Mouse (Mus musculus) stomach, postnatal 0 days (tissue): ENCODE data around the gene Gas7. TPM values are rescaled to one million over a fixed set of nuclear protein-coding genes. Genes with fewer than 3 reads are reported as not detected.

Experiments
- ATAC-seq: fragments of 200-750 bp; cut with Nextera tagmentation; 2 replicates; pipeline ENCODE4 v1.8.0; 2017; ENCODE audit not compliant: low FRiP score, low TSS enrichment
- DNase-seq: peaks from one replicate; pipeline ENCODE4 v3.0.0-alpha.2; 2016; ENCODE audit warnings: low spot score
- H3K27ac ChIP-seq: fragments of 300-500 bp; sonication (generic); replicated peaks from 2 replicates; pipeline ENCODE4 v1.5.1; 2014; ENCODE audit warnings: mild to moderate bottlenecking, control low read depth
- H3K27me3 ChIP-seq: fragments of 300-500 bp; sonication (generic); 2 replicates; pipeline ENCODE4 v1.6.1; 2014; ENCODE audit warnings: low read length; ENCODE audit not compliant: control insufficient read depth, insufficient read depth
- H3K36me3 ChIP-seq: fragments of 300-500 bp; sonication (generic); 2 replicates; pipeline ENCODE4 v1.6.1; 2014; ENCODE audit warnings: low read length, mixed read lengths; ENCODE audit not compliant: control insufficient read depth, insufficient read depth
- H3K4me1 ChIP-seq: fragments of 300-500 bp; sonication (generic); replicated peaks from 2 replicates; pipeline ENCODE4 v1.6.1; 2014; ENCODE audit warnings: antibody characterized with exemption; ENCODE audit not compliant: control insufficient read depth, insufficient read depth
- H3K4me2 ChIP-seq: fragments of 300-500 bp; sonication (generic); replicated peaks from 2 replicates; pipeline ENCODE4 v1.6.1; 2014; ENCODE audit warnings: low read depth, mild to moderate bottlenecking, control low read depth, moderate library complexity
- H3K4me3 ChIP-seq: fragments of 300-500 bp; sonication (generic); 2 replicates; pipeline ENCODE4 v1.5.1; 2014; ENCODE audit warnings: low read depth, low read length, control low read depth
- H3K9ac ChIP-seq: fragments of 300-500 bp; sonication (generic); 2 replicates; pipeline ENCODE4 v1.6.1; 2014; ENCODE audit warnings: mild to moderate bottlenecking, low read length, control low read depth, mixed read lengths
- H3K9me3 ChIP-seq: fragments of 300-500 bp; sonication (generic); 2 replicates; pipeline ENCODE4 v1.6.1; 2016; ENCODE audit warnings: low read length; ENCODE audit not compliant: control insufficient read depth
- CTCF ChIP-seq: IDR thresholded peaks from 2 replicates; pipeline ENCODE4 v1.5.1; 2016; ENCODE audit warnings: antibody characterized with exemption, low read depth, mild to moderate bottlenecking, moderate library complexity
- EP300 ChIP-seq: optimal IDR thresholded peaks from 2 replicates; pipeline ENCODE3; 2016; ENCODE audit warnings: antibody characterized with exemption
- WGBS: fragments of 180-500 bp; shearing (Covaris S2); extraction: QIAGEN DNeasy Blood & Tissue Kit; methylation state at CpG from one replicate; pipeline ENCODE4 v1.1.7; 2014; 5-methylcytosine and 5-hydroxymethylcytosine counted together
- polyA plus RNA-seq: library from polyadenylated mRNA; unstranded; fragments of >200 nt; fragmentation: Nextera tagmentation; extraction: Ambion mirVana; gene quantifications from 2 replicates; pipeline ENCODE4 v1.2.1, GENCODE M21; 2015

Gas7 gene
- polyA plus RNA-seq, 1 experiment from 2014 or later = 18.3 TPM

DNA sequence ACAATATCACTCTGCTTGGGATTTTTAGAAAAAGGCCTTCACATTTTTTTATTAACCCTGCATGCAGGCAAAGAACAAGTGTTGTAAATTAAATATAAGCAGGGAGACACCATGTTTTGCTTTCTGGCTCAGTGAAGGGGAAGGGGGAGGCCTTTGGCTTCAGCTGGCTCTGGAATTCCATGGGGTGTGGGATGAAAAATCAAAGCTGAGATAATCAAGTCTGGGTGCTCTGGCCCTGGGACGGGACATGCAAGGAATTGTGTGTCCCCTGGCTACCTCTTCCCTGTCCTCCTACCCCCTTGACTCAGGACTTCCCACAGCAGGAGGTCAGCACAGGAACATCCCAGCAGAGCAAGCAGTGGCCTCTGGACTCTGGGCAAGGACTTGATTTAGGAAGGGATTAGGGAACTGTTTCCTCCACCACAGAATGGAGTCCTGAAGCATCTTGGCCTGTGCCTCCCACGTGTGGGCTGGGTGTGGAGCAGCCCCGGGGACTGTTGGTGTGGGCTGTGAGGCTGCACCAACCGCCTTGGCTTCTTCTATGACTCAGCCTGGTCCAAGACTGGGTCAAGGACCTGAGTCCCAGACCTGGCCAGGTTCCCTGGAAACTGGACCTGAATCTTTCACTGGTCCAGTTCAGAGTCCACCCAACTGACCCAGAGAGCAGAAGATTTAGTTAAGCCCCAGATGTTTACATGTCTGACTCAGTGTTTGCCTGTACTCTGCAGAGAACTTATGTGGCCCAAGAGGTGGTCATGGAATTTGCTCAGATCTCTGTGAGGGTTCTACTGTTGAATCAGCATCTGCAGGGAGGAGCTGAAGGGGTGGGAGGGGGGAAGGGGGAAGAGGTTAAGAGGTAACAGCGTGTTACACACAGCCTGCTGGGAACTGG lies 60.0 kb downstream of the Gas7 start:
- TF ChIP-seq EP300 (no peak), CTCF (no peak)
- DNase-seq (peak; percentile 72), ATAC-seq (peak; percentile 91)
- Histone ChIP-seq H3K4me2 (no peak overlapping the region), H3K27me3 (no peaks in the 10 kb centered on the region), H3K4me3 (no peak overlapping the region), H3K27ac (peak overlapping the region; percentile 76), H3K9me3 (no peaks in the 10 kb centered on the region), H3K4me1 (peaks cover 6% of the 10 kb centered on the region; the same call in 1 of the 2 replicates), H3K36me3 (no peaks in the 10 kb centered on the region), H3K9ac (no peak overlapping the region)
- 10% methylated on average over 5 of the region's 5 CpGs for WGBS

GRCm38 (mm10) chr11:67515912-67516305 lies 60.7 kb downstream of the Gas7 start:
- TF ChIP-seq CTCF (no peak), EP300 (no peak)
- 41% methylated on average over 3 of the region's 3 CpGs for WGBS
- peak overlapping the region; percentile 76; the same call in 1 of the 2 replicates for H3K27ac ChIP-seq

GRCm38 (mm10) chr11:67517748-67518147 lies 62.5 kb downstream of the Gas7 start:
- WGBS = 60% methylated on average over 2 of the region's 2 CpGs
- no peaks in the 10 kb centered on the region for H3K27me3 ChIP-seq
- no peak overlapping the region for H3K4me2 ChIP-seq
- no peaks in the 10 kb centered on the region for H3K36me3 ChIP-seq
- peak; percentile 60 for TF ChIP-seq CTCF
- TF ChIP-seq EP300 = no peak
- no peak overlapping the region for H3K9ac ChIP-seq
- H3K4me3 ChIP-seq = no peak overlapping the region
- no peak for ATAC-seq
- no peaks in the 10 kb centered on the region for H3K9me3 ChIP-seq
- peaks cover 6% of the 10 kb centered on the region; the same call in 1 of the 2 replicates for H3K4me1 ChIP-seq
- no peak overlapping the region for H3K27ac ChIP-seq
- DNase-seq = no peak

More at GRCm38 (mm10) chr11:67515912-67516305, 60.7 kb downstream of the Gas7 start:
- Histone ChIP-seq H3K4me3 (no peak overlapping the region), H3K36me3 (no peaks in the 10 kb centered on the region), H3K4me2 (no peak overlapping the region), H3K27me3 (no peaks in the 10 kb centered on the region), H3K9ac (0 out of 2 replicates have a peak overlapping the region, but pooled peaks have one; percentile 4), H3K4me1 (peaks cover 6% of the 10 kb centered on the region; the same call in 1 of the 2 replicates), H3K9me3 (no peaks in the 10 kb centered on the region)
- no peak for DNase-seq
- no peak for ATAC-seq

DNA sequence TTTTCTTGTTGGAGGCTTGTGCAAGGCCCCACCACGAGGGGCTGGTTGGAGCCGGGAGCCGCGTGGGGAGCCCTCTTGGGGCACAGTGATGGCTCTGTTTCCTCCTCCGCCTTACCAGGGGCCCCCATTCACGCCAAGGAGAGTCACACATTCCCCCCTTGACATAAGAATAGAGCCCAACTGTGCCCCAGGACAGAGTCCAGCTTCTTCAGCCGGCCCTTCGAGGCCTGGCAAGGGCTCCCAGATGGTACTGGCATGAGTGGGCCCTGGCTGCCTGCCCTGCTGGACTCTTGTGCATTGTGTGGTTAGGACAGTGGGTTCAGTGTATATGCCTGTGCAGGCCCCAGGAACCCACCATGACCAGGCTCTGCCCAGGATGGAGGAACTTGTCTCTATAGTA lies 63.7 kb downstream of the Gas7 start:
- TF ChIP-seq CTCF (no peak), EP300 (no peak)
- ATAC-seq (no peak), DNase-seq (peak; percentile 30)
- WGBS = 80% methylated on average over 8 of the region's 8 CpGs
- Histone ChIP-seq H3K36me3 (no peaks in the 10 kb centered on the region), H3K27ac (no peak overlapping the region), H3K9me3 (no peaks in the 10 kb centered on the region), H3K4me2 (no peak overlapping the region), H3K9ac (no peak overlapping the region), H3K4me3 (no peak overlapping the region), H3K4me1 (peaks cover 8% of the 10 kb centered on the region; the same call in 1 of the 2 replicates), H3K27me3 (no peaks in the 10 kb centered on the region)

DNA sequence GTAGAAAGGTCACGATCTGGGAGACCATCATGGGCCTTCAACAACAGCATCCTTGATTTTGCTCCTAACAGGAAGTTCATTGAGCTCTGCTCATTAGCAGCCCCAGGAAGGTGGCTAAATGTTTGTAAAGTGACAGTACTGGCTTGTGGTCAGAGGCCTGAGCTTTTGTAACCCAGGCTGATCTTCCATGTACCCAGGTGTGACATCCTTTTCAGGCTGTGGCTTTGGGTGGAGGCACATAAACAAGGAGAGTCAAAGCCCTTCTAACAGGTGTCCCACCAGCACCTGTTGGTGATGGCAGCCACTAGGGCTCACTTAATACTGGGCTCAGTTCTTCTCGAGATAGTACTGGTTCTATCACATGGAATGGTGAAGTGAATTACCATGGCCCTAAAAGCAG lies 67.4 kb downstream of the Gas7 start:
- Histone ChIP-seq H3K4me2 (no peak overlapping the region), H3K36me3 (no peaks in the 10 kb centered on the region), H3K27me3 (no peaks in the 10 kb centered on the region), H3K9ac (no peak overlapping the region), H3K4me1 (peaks cover 7% of the 10 kb centered on the region), H3K4me3 (no peak overlapping the region), H3K9me3 (no peaks in the 10 kb centered on the region), H3K27ac (no peak overlapping the region; the same call in 1 of the 2 replicates)
- ATAC-seq (no peak), DNase-seq (no peak)
- WGBS = 87% methylated on average over 2 of the region's 2 CpGs
- no peak for TF ChIP-seq EP300
- no peak for TF ChIP-seq CTCF

GRCm38 (mm10) chr11:67523806-67524205 lies 68.6 kb downstream of the Gas7 start:
- no peak for TF ChIP-seq CTCF
- peak; percentile 74 for TF ChIP-seq EP300
- no peaks in the 10 kb centered on the region for H3K36me3 ChIP-seq
- peak overlapping the region; percentile 81 for H3K27ac ChIP-seq
- H3K27me3 ChIP-seq = no peaks in the 10 kb centered on the region
- WGBS = 17% methylated on average over 3 of the region's 3 CpGs
- H3K4me3 ChIP-seq = no peak overlapping the region
- peaks cover 7% of the 10 kb centered on the region for H3K4me1 ChIP-seq
- no peak overlapping the region for H3K9ac ChIP-seq
- no peak overlapping the region for H3K4me2 ChIP-seq
- H3K9me3 ChIP-seq = no peaks in the 10 kb centered on the region
- ATAC-seq (peak; percentile 75), DNase-seq (peak; percentile 50)
